Mouse (Mus musculus): Measurements from ENCODE around the gene Gm43518.

The Gm43518 gene

GRCm38 (mm10) chr5:123927118-123927517, at the start of gene Gm43518:
TSS of gene Gm43518 (plus strand) at chr5:123927418.
- no peak for DNase-seq (ENCODE audit: inconsistent age in 2 of 2, low spot score in 1 of 2)

GRCm38 (mm10) chr5:123878056-123878455, 49.2 kb upstream of the Gm43518 start:
- DNase-seq (ENCODE audit: inconsistent age in 2 of 2, low spot score in 1 of 2) = no peak

GRCm38 (mm10) chr5:123879928-123880327, 47.3 kb upstream of the Gm43518 start, which contains the start of gene Hcar1:
TSS of gene Hcar1 (minus strand) at chr5:123880020.
- DNase-seq (ENCODE audit: inconsistent age in 2 of 2, low spot score in 1 of 2) = peak in 1 of 2 experiments; percentile 51

GRCm38 (mm10) chr5:123880778-123881177, 46.4 kb upstream of the Gm43518 start:
- DNase-seq (ENCODE audit: inconsistent age in 2 of 2, low spot score in 1 of 2) = no peak

GRCm38 (mm10) chr5:123883891-123884290, 43.3 kb upstream of the Gm43518 start:
- no peak for DNase-seq (ENCODE audit: inconsistent age in 2 of 2, low spot score in 1 of 2)

- no peak for DNase-seq (ENCODE audit: inconsistent age in 2 of 2, low spot score in 1 of 2)
Measured at GRCm38 (mm10) chr5:123884332-123884731, 42.9 kb upstream of the Gm43518 start.

GRCm38 (mm10) chr5:123886365-123886764, 40.9 kb upstream of the Gm43518 start:
- no peak for DNase-seq (ENCODE audit: inconsistent age in 2 of 2, low spot score in 1 of 2)

- no peak for DNase-seq (ENCODE audit: inconsistent age in 2 of 2, low spot score in 1 of 2)
Measured at GRCm38 (mm10) chr5:123890312-123890711, 36.9 kb upstream of the Gm43518 start.

GRCm38 (mm10) chr5:123890987-123891386, 36.2 kb upstream of the Gm43518 start:
- no peak for DNase-seq (ENCODE audit: inconsistent age in 2 of 2, low spot score in 1 of 2)

GRCm38 (mm10) chr5:123891669-123892068, 35.5 kb upstream of the Gm43518 start:
- DNase-seq (ENCODE audit: inconsistent age in 2 of 2, low spot score in 1 of 2) = peak in 1 of 2 experiments; percentile 58

GRCm38 (mm10) chr5:123893520-123893919, 33.7 kb upstream of the Gm43518 start:
- DNase-seq (ENCODE audit: inconsistent age in 2 of 2, low spot score in 1 of 2) = no peak

GRCm38 (mm10) chr5:123896395-123896794, 30.8 kb upstream of the Gm43518 start:
- no peak for DNase-seq (ENCODE audit: inconsistent age in 2 of 2, low spot score in 1 of 2)

- DNase-seq (ENCODE audit: inconsistent age in 2 of 2, low spot score in 1 of 2) = no peak
Measured at GRCm38 (mm10) chr5:123897352-123897751, 29.9 kb upstream of the Gm43518 start.

GRCm38 (mm10) chr5:123904059-123904672, 23.1 kb upstream of the Gm43518 start:
- no peak for DNase-seq (ENCODE audit: inconsistent age in 2 of 2, low spot score in 1 of 2)

- peak in 1 of 2 experiments; percentile 50 for DNase-seq (ENCODE audit: inconsistent age in 2 of 2, low spot score in 1 of 2)
Measured at GRCm38 (mm10) chr5:123906146-123906975, 20.9 kb upstream of the Gm43518 start.

GRCm38 (mm10) chr5:123906976-123907630, 20.1 kb upstream of the Gm43518 start, which contains the start of gene Denr:
TSS of gene Denr (plus strand) at chr5:123907175.
- peak; percentile 99 to 100 for DNase-seq (ENCODE audit: inconsistent age in 2 of 2, low spot score in 1 of 2)

- no peak for DNase-seq (ENCODE audit: inconsistent age in 2 of 2, low spot score in 1 of 2)
Measured at GRCm38 (mm10) chr5:123907631-123907977, 19.6 kb upstream of the Gm43518 start.

GRCm38 (mm10) chr5:123914852-123915251, 12.4 kb upstream of the Gm43518 start:
- peak; percentile 75 to 84 for DNase-seq (ENCODE audit: inconsistent age in 2 of 2, low spot score in 1 of 2)

- DNase-seq (ENCODE audit: inconsistent age in 2 of 2, low spot score in 1 of 2) = no peak
Measured at GRCm38 (mm10) chr5:123922112-123922511, 5.1 kb upstream of the Gm43518 start.

- DNase-seq (ENCODE audit: inconsistent age in 2 of 2, low spot score in 1 of 2) = peak; percentile 96 to 97
Measured at GRCm38 (mm10) chr5:123930508-123930989, 3.3 kb downstream of the Gm43518 start, which contains the start of gene Ccdc62. TSS of gene Ccdc62 (plus strand) at chr5:123930679.

- DNase-seq (ENCODE audit: inconsistent age in 2 of 2, low spot score in 1 of 2) = no peak
Measured at GRCm38 (mm10) chr5:123931131-123931530, 3.9 kb downstream of the Gm43518 start.

All from adrenal gland, adult (tissue).